Mouse (Mus musculus) cortical plate, adult 2 months (tissue): Measurements from ENCODE around the gene Fbxw21.

Source experiments
- CTCF ChIP-seq: fragments of 200-500 bp; IDR thresholded peaks from 2 replicates; pipeline ENCODE4 v1.5.1; 2011; ENCODE audit warnings: mild to moderate bottlenecking, control low read depth, low read length; ENCODE audit not compliant: insufficient read depth; ENCODE audit errors: extremely low read depth
- POLR2A ChIP-seq: fragments of 200-500 bp; IDR thresholded peaks from 2 replicates; pipeline ENCODE4 v1.6.1; 2011; ENCODE audit warnings: mild to moderate bottlenecking, low read length, control low read depth; ENCODE audit not compliant: insufficient read depth; ENCODE audit errors: extremely low read depth

GRCm38 (mm10) chr9:109098969-109099368 lies 62.9 kb downstream of the Fbxw21 start:
- no peak for TF ChIP-seq CTCF
- no peak for TF ChIP-seq POLR2A
